Mouse (Mus musculus): ENCODE measurements around the gene Pik3r5. TPM values are rescaled to one million over a fixed set of nuclear protein-coding genes. Genes with fewer than 3 reads are reported as not detected.

Gene Pik3r5
- polyA plus RNA-seq, 1 experiment from 2014 or later: 0.19 TPM

DNA sequence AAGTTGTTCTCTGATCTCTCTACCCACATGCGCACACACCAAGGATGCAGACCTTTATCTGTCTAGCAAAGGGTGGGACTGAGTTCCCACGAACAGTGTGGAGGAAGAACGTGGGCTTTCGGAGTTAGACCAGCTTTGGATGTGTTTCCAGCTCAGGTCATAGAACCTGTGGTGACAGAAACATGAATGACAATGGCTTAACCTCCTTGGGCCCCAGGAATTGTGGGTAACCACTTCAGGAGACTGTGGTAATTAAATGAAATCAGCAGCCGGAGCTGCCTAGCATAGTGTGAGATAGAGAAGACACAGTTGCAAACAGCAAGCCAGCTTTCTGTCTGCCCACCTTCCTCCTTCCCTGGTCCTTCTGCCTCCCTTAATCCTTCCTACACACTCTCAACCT lies 32.3 kb downstream of the Pik3r5 start:
- no peak overlapping the region for H3K4me2 ChIP-seq
- no peak for ATAC-seq (replicated peaks; ENCODE audit: insufficient number of reproducible peaks, low FRiP score, low TSS enrichment)
- no peaks in the 10 kb centered on the region for H3K4me1 ChIP-seq (ENCODE audit: control insufficient read depth, insufficient read depth, low read length)
- no peaks in the 10 kb centered on the region for H3K9me3 ChIP-seq (replicated peaks; ENCODE audit: control insufficient read depth, low read length)
- no peaks in the 10 kb centered on the region for H3K36me3 ChIP-seq (ENCODE audit: control insufficient read depth, insufficient read depth, low read length)
- WGBS (ENCODE audit: insufficient replicate concordance): 73% methylated on average over 5 of the region's 5 CpGs
- no peak overlapping the region for H3K4me3 ChIP-seq (ENCODE audit: low read depth, low read length)
- no peak overlapping the region for H3K9ac ChIP-seq (ENCODE audit: low read depth, low read length)
- peaks cover 7% of the 10 kb centered on the region; the same call in 1 of the 2 replicates for H3K27me3 ChIP-seq (ENCODE audit: control insufficient read depth, insufficient read depth, low read length)
- H3K27ac ChIP-seq (ENCODE audit: low read depth, low read length): no peak overlapping the region

DNA sequence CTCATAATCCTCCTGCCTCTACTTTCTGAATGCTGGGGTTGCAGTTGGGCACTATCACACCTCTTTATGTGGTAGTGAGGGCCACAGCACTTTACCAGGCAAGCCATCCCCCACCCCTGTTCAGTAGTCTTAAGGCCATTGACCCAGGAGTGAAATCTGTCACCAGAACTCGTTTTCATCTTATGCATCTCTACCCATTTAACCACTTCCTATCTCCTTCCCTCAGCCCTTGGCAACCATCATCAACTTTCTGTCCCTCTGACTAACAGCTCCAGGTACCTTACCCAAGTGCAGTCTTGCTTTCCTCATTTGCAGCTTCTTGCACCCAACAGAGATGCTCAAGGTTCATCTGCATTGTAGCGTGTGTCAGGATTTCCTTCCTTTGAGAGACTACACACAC lies 33.2 kb downstream of the Pik3r5 start:
- WGBS (ENCODE audit: insufficient replicate concordance): 69% methylated on average over 2 of the region's 2 CpGs
- peaks cover 7% of the 10 kb centered on the region; the same call in 1 of the 2 replicates for H3K27me3 ChIP-seq (ENCODE audit: control insufficient read depth, insufficient read depth, low read length)
- no peak overlapping the region for H3K9ac ChIP-seq (ENCODE audit: low read depth, low read length)
- H3K27ac ChIP-seq (ENCODE audit: low read depth, low read length): no peak overlapping the region
- no peaks in the 10 kb centered on the region for H3K4me1 ChIP-seq (ENCODE audit: control insufficient read depth, insufficient read depth, low read length)
- H3K4me3 ChIP-seq (ENCODE audit: low read depth, low read length): no peak overlapping the region
- H3K4me2 ChIP-seq: no peak overlapping the region
- ATAC-seq (replicated peaks; ENCODE audit: insufficient number of reproducible peaks, low FRiP score, low TSS enrichment): no peak
- no peaks in the 10 kb centered on the region for H3K36me3 ChIP-seq (ENCODE audit: control insufficient read depth, insufficient read depth, low read length)
- H3K9me3 ChIP-seq (replicated peaks; ENCODE audit: control insufficient read depth, low read length): no peaks in the 10 kb centered on the region

DNA sequence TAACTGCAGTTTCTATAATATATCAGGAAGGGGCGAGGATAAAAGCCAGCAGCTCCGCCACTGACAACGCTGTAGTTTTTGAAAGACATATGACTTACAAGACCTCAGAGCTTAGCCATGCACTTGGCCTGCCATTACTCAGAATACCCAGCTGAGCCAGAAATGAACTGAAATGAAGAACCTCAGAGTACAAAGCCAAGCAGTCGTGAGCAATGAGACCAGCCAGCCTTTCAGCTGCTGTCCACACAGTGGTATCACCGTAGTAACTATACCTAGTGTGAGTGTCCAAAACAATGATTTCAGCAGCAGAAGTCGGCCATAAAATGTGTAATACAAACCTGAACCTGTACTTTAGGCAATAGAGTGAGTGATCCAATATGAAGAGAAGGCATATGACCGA lies 35.5 kb downstream of the Pik3r5 start:
- Histone ChIP-seq H3K27me3 (ENCODE audit: control insufficient read depth, insufficient read depth, low read length) (peaks cover 2% of the 10 kb centered on the region; the same call in 1 of the 2 replicates), H3K36me3 (ENCODE audit: control insufficient read depth, insufficient read depth, low read length) (no peaks in the 10 kb centered on the region), H3K9me3 (replicated peaks; ENCODE audit: control insufficient read depth, low read length) (no peaks in the 10 kb centered on the region), H3K4me2 (no peak overlapping the region), H3K9ac (ENCODE audit: low read depth, low read length) (no peak overlapping the region), H3K4me3 (ENCODE audit: low read depth, low read length) (no peak overlapping the region), H3K27ac (ENCODE audit: low read depth, low read length) (no peak overlapping the region), H3K4me1 (ENCODE audit: control insufficient read depth, insufficient read depth, low read length) (no peaks in the 10 kb centered on the region)
- WGBS (ENCODE audit: insufficient replicate concordance): 80% methylated on average over 7 of the region's 7 CpGs
- ATAC-seq (replicated peaks; ENCODE audit: insufficient number of reproducible peaks, low FRiP score, low TSS enrichment): no peak

DNA sequence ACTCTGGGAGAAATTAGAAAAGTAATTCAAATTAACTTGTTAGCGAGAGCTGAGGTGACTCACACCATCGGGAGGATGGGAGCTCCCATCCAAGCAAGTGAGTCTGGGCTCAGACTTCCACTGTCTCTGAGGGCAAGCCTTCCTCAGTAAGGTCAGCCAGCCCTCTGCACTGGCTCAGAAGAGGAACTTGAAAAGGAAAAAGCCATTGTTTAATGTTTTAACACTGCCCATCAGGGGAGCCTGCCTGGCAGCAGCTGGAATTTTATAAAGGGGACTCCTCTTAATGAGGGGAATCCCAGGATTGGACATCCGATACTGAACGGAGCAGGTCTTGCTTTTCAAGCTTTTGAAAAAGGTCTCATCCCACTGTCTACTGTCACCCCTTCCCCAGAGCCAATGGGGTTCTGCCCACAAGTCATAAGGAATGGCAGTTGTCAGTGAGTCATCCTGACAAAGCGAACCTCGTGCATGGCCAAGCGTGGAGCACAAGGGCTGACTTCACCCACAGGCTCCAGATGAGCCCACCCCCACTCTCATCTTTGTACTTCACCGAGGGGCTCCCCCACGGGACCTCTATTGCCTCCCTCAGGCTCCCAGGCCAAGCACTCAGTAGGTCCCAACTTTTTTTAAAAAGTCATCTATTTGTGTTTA lies 36.2 kb downstream of the Pik3r5 start:
- H3K4me3 ChIP-seq (ENCODE audit: low read depth, low read length): no peak overlapping the region
- H3K4me2 ChIP-seq: no peak overlapping the region
- 77% methylated on average over 9 of the region's 9 CpGs for WGBS (ENCODE audit: insufficient replicate concordance)
- ATAC-seq (replicated peaks; ENCODE audit: insufficient number of reproducible peaks, low FRiP score, low TSS enrichment): no peak
- peaks cover 2% of the 10 kb centered on the region; the same call in 1 of the 2 replicates for H3K27me3 ChIP-seq (ENCODE audit: control insufficient read depth, insufficient read depth, low read length)
- no peaks in the 10 kb centered on the region for H3K4me1 ChIP-seq (ENCODE audit: control insufficient read depth, insufficient read depth, low read length)
- no peak overlapping the region for H3K27ac ChIP-seq (ENCODE audit: low read depth, low read length)
- no peaks in the 10 kb centered on the region for H3K36me3 ChIP-seq (ENCODE audit: control insufficient read depth, insufficient read depth, low read length)
- no peak overlapping the region for H3K9ac ChIP-seq (ENCODE audit: low read depth, low read length)
- no peaks in the 10 kb centered on the region for H3K9me3 ChIP-seq (replicated peaks; ENCODE audit: control insufficient read depth, low read length)

DNA sequence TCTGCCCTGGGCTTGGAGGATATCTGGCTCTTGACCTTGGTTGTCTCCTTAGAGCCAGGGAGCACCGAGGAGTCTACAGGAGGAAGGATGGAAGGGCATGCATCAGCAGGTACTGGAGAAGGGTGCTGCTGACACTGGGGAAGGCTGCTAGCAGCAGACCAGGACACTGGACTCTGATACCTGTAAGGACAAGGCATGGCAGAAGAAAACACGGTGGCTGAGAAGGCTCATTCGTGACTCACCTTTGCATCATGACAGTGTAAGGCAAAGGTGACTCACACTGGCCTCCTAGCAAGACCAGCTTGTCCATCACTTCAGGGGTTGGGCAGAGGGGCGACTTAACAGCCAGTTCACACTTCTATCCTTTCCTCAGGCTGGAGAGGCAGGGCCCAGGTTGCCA lies 37.0 kb downstream of the Pik3r5 start:
- 70% methylated on average over 4 of the region's 4 CpGs for WGBS (ENCODE audit: insufficient replicate concordance)
- Histone ChIP-seq H3K4me3 (ENCODE audit: low read depth, low read length) (no peak overlapping the region), H3K36me3 (ENCODE audit: control insufficient read depth, insufficient read depth, low read length) (no peaks in the 10 kb centered on the region), H3K9ac (ENCODE audit: low read depth, low read length) (no peak overlapping the region), H3K9me3 (replicated peaks; ENCODE audit: control insufficient read depth, low read length) (no peaks in the 10 kb centered on the region), H3K4me1 (ENCODE audit: control insufficient read depth, insufficient read depth, low read length) (no peaks in the 10 kb centered on the region), H3K27me3 (ENCODE audit: control insufficient read depth, insufficient read depth, low read length) (peaks cover 2% of the 10 kb centered on the region; the same call in 1 of the 2 replicates), H3K27ac (ENCODE audit: low read depth, low read length) (no peak overlapping the region), H3K4me2 (no peak overlapping the region)
- ATAC-seq (replicated peaks; ENCODE audit: insufficient number of reproducible peaks, low FRiP score, low TSS enrichment): no peak

DNA sequence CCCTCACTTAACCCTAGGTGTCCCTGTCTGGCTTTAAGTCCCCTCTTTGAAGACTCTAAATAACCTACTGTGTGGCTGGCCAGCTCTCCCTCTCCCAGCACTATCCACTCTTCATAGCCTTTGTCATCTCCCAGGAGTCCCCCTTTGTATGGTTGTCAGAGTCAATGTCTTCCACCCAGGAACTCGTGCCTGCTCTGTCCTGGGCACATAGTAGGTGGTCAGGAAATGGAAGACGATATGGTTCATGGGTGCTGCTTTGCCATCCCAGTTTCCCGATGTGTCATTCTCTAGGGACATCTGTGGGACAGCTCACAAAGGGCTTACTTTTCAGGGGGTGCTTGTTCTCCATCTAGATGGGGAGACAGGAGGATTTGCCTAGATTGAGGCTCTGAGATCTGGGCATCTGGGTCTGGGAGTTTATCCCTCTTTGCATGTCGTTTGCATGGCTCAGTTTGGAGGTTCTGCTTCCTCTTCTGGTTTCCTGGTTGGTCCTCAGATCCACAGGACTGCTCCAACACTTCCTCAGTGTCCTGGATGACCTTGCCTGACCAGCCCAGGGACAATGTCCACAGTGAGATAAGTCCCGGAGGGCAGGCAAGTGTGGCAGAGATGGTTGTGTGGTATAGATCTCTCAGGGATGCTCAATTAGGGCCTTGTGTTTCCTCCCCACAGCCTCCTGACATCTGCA lies 40.4 kb downstream of the Pik3r5 start:
- Histone ChIP-seq H3K36me3 (ENCODE audit: control insufficient read depth, insufficient read depth, low read length) (no peaks in the 10 kb centered on the region), H3K27ac (ENCODE audit: low read depth, low read length) (no peak overlapping the region), H3K4me2 (no peak overlapping the region), H3K4me3 (ENCODE audit: low read depth, low read length) (no peak overlapping the region), H3K4me1 (ENCODE audit: control insufficient read depth, insufficient read depth, low read length) (no peaks in the 10 kb centered on the region), H3K9me3 (replicated peaks; ENCODE audit: control insufficient read depth, low read length) (no peaks in the 10 kb centered on the region), H3K9ac (ENCODE audit: low read depth, low read length) (no peak overlapping the region), H3K27me3 (ENCODE audit: control insufficient read depth, insufficient read depth, low read length) (0 out of 2 replicates have a peak, but pooled peaks cover 2% of the 10 kb centered on the region)
- ATAC-seq (replicated peaks; ENCODE audit: insufficient number of reproducible peaks, low FRiP score, low TSS enrichment): no peak
- WGBS (ENCODE audit: insufficient replicate concordance): 72% methylated on average over 5 of the region's 5 CpGs

DNA sequence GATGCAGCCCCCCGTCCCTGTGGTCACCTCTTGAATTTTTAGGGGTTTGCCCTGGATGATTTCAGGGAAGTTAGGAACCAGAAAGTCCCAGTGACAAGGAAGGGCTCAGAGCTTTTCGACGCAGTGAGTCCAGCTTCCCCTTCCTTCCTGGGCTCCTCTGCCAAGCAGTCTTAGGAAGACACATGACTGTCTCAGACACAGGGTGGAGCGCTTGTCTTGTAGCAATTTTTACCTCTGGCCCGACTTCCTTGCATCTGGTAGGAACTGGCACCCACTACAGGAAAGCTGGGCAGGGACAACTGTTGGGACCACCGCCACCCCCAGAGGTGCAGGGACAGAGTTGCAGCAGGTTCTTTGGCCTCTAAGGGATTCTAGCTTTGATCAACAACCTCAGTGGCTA lies 42.7 kb downstream of the Pik3r5 start:
- Histone ChIP-seq H3K9me3 (replicated peaks; ENCODE audit: control insufficient read depth, low read length) (no peaks in the 10 kb centered on the region), H3K4me1 (ENCODE audit: control insufficient read depth, insufficient read depth, low read length) (no peaks in the 10 kb centered on the region), H3K27ac (ENCODE audit: low read depth, low read length) (no peak overlapping the region), H3K4me3 (ENCODE audit: low read depth, low read length) (no peak overlapping the region), H3K36me3 (ENCODE audit: control insufficient read depth, insufficient read depth, low read length) (no peaks in the 10 kb centered on the region), H3K9ac (ENCODE audit: low read depth, low read length) (no peak overlapping the region), H3K27me3 (ENCODE audit: control insufficient read depth, insufficient read depth, low read length) (no peaks in the 10 kb centered on the region), H3K4me2 (no peak overlapping the region)
- 74% methylated on average over 6 of the region's 6 CpGs for WGBS (ENCODE audit: insufficient replicate concordance)
- ATAC-seq (replicated peaks; ENCODE audit: insufficient number of reproducible peaks, low FRiP score, low TSS enrichment): no peak

DNA sequence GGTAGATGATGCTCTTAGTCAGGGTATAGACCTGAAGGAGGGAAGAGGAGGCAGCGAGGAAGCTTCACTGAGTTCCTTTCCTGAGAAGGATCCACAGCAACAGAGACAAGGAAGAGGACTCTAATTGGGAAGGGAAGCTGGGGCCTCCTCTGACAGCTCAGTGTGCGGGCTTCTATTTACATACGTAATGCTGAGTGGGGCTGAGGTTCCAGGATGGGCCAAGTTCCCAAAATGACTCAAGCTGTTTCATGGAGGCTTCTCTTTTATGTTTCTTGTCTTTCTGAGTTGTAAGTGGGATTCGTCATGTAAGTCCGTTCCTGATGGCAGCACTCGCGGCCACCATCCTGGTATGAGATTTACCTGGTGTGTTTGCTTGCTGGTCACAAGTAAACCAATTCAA lies 43.8 kb downstream of the Pik3r5 start:
- Histone ChIP-seq H3K9me3 (replicated peaks; ENCODE audit: control insufficient read depth, low read length) (no peaks in the 10 kb centered on the region), H3K27me3 (ENCODE audit: control insufficient read depth, insufficient read depth, low read length) (no peaks in the 10 kb centered on the region), H3K4me2 (no peak overlapping the region), H3K36me3 (ENCODE audit: control insufficient read depth, insufficient read depth, low read length) (no peaks in the 10 kb centered on the region), H3K27ac (ENCODE audit: low read depth, low read length) (no peak overlapping the region), H3K4me1 (ENCODE audit: control insufficient read depth, insufficient read depth, low read length) (no peaks in the 10 kb centered on the region), H3K9ac (ENCODE audit: low read depth, low read length) (no peak overlapping the region), H3K4me3 (ENCODE audit: low read depth, low read length) (no peak overlapping the region)
- ATAC-seq (replicated peaks; ENCODE audit: insufficient number of reproducible peaks, low FRiP score, low TSS enrichment): no peak
- WGBS (ENCODE audit: insufficient replicate concordance): 82% methylated on average over 7 of the region's 7 CpGs

DNA sequence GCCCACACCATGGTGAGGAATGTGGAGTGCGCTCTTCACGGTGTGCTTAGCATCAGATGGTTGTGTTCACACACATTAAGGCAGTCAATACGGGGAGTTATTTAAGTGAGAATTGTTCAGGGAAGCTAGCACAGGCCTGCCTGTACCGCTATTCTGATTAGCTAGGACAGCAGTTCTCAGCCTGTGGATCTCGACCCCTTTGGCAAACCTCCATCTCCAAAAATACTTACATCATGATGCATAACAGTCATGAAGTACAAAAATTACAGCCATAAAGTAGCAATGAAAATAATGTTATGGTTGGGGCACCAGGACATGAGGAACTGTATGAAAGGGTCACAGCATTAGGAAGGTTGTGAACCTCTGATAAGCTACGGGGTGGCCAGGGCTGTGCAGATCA lies 45.7 kb downstream of the Pik3r5 start:
- WGBS (ENCODE audit: insufficient replicate concordance): 74% methylated on average over 6 of the region's 6 CpGs

More for the DNA sequence above, 45.7 kb downstream of the Pik3r5 start:
- H3K27me3 ChIP-seq (ENCODE audit: control insufficient read depth, insufficient read depth, low read length): no peaks in the 10 kb centered on the region
- ATAC-seq (replicated peaks; ENCODE audit: insufficient number of reproducible peaks, low FRiP score, low TSS enrichment): no peak
- H3K27ac ChIP-seq (ENCODE audit: low read depth, low read length): no peak overlapping the region
- H3K9ac ChIP-seq (ENCODE audit: low read depth, low read length): no peak overlapping the region
- no peaks in the 10 kb centered on the region for H3K36me3 ChIP-seq (ENCODE audit: control insufficient read depth, insufficient read depth, low read length)
- H3K4me3 ChIP-seq (ENCODE audit: low read depth, low read length): no peak overlapping the region
- no peaks in the 10 kb centered on the region for H3K4me1 ChIP-seq (ENCODE audit: control insufficient read depth, insufficient read depth, low read length)
- H3K4me2 ChIP-seq: no peak overlapping the region
- H3K9me3 ChIP-seq (replicated peaks; ENCODE audit: control insufficient read depth, low read length): no peaks in the 10 kb centered on the region
